Mouse (Mus musculus) forebrain, embryonic 10.5 days (tissue): Measurements from ENCODE around the gene Draxin. TPM values are rescaled to one million over a fixed set of nuclear protein-coding genes. Genes with fewer than 3 reads are reported as not detected.
"Not testable (repeated sequence)": the region's sequence is repeated elsewhere in the genome, so short reads cannot be mapped to it uniquely, and the experiment has no call there.

Experiments used
- DNase-seq: peaks from one replicate; pipeline ENCODE4 v3.0.0-alpha.2; 2017; ENCODE audit warnings: low spot score; ENCODE audit errors: extremely low spot score
- H3K27ac ChIP-seq: fragments of 300-500 bp; sonication (generic); 2 replicates; pipeline ENCODE4 v1.5.1; 2016; ENCODE audit warnings: mild to moderate bottlenecking
- H3K27me3 ChIP-seq: fragments of 300-500 bp; sonication (generic); 2 replicates; pipeline ENCODE4 v1.6.1; 2016; ENCODE audit warnings: mild to moderate bottlenecking; ENCODE audit not compliant: poor library complexity, severe bottlenecking
- H3K36me3 ChIP-seq: fragments of 300-500 bp; sonication (generic); replicated peaks from 2 replicates; pipeline ENCODE4 v1.6.1; 2016; ENCODE audit warnings: mild to moderate bottlenecking, moderate library complexity
- H3K4me1 ChIP-seq: fragments of 300-500 bp; sonication (generic); 2 replicates; pipeline ENCODE4 v1.6.1; 2016
- H3K4me3 ChIP-seq: fragments of 300-500 bp; sonication (generic); 2 replicates; pipeline ENCODE4 v1.5.1; 2016; ENCODE audit warnings: mild to moderate bottlenecking, moderate library complexity
- H3K9me3 ChIP-seq: fragments of 300-500 bp; sonication (generic); 2 replicates; pipeline ENCODE4 v1.6.1; 2016; ENCODE audit warnings: mild to moderate bottlenecking, moderate library complexity
- WGBS: fragments of 180-500 bp; shearing (Covaris S2); methylation state at CpG from one replicate; pipeline ENCODE4 v1.1.7; 2016; 5-methylcytosine and 5-hydroxymethylcytosine counted together
- polyA plus RNA-seq: library from polyadenylated mRNA; unstranded; fragments of >200 nt; fragmentation: Nextera tagmentation; extraction: Ambion mirVana; gene quantifications from 2 replicates; pipeline ENCODE4 v1.2.1, GENCODE M21; 2016

Gene Draxin
- polyA plus RNA-seq, 1 experiment from 2014 or later, result 2.2 TPM

GRCm38 (mm10) chr4:148121362-148121761, 9.1 kb downstream of the Draxin start:
- H3K27ac ChIP-seq, result no peak overlapping the region
- DNase-seq, result no peak

GRCm38 (mm10) chr4:148120555-148120954, 9.9 kb downstream of the Draxin start:
- WGBS, result 91% methylated on average over 9 of the region's 9 CpGs

More at GRCm38 (mm10) chr4:148121362-148121761, 9.1 kb downstream of the Draxin start:
- WGBS, result 93% methylated on average over 4 of the region's 4 CpGs
- Histone ChIP-seq H3K36me3 (no peaks in the 10 kb centered on the region), H3K9me3 (peaks cover 3% of the 10 kb centered on the region; the same call in 1 of the 2 replicates), H3K4me3 (no peak overlapping the region), H3K4me1 (peaks cover 22% of the 10 kb centered on the region), H3K27me3 (0 out of 2 replicates have a peak, but pooled peaks cover 5% of the 10 kb centered on the region)

GRCm38 (mm10) chr4:148119578-148119977, 10.9 kb downstream of the Draxin start:
- H3K27ac ChIP-seq, H3K4me3 ChIP-seq, H3K9me3 ChIP-seq, DNase-seq, H3K36me3 ChIP-seq: not testable (repeated sequence)
- Histone ChIP-seq H3K27me3 (peaks cover 14% of the 10 kb centered on the region), H3K4me1 (peaks cover 33% of the 10 kb centered on the region)
- 87% methylated on average over 9 of the region's 9 CpGs for WGBS

More at GRCm38 (mm10) chr4:148120555-148120954, 9.9 kb downstream of the Draxin start:
- no peak overlapping the region for H3K27ac ChIP-seq
- H3K4me3 ChIP-seq, result no peak overlapping the region
- no peak for DNase-seq
- peaks cover 10% of the 10 kb centered on the region for H3K27me3 ChIP-seq
- H3K9me3 ChIP-seq, result peaks cover 3% of the 10 kb centered on the region; the same call in 1 of the 2 replicates
- peaks cover 24% of the 10 kb centered on the region for H3K4me1 ChIP-seq
- no peaks in the 10 kb centered on the region for H3K36me3 ChIP-seq

GRCm38 (mm10) chr4:148117392-148117791, 13.1 kb downstream of the Draxin start:
- H3K4me3 ChIP-seq, result no peak overlapping the region
- peaks cover 23% of the 10 kb centered on the region for H3K4me1 ChIP-seq
- H3K36me3 ChIP-seq, result no peaks in the 10 kb centered on the region
- no peak overlapping the region for H3K27ac ChIP-seq
- peaks cover 25% of the 10 kb centered on the region for H3K27me3 ChIP-seq
- H3K9me3 ChIP-seq, result peaks cover 3% of the 10 kb centered on the region; the same call in 1 of the 2 replicates
- DNase-seq, result no peak
- 69% methylated on average over 4 of the region's 4 CpGs for WGBS

GRCm38 (mm10) chr4:148116657-148117056, 13.8 kb downstream of the Draxin start:
- DNase-seq, result no peak
- H3K27ac ChIP-seq, result no peak overlapping the region
- H3K27me3 ChIP-seq, result peaks cover 25% of the 10 kb centered on the region
- WGBS, result 81% methylated on average over 4 of the region's 4 CpGs
- H3K4me1 ChIP-seq, result peaks cover 16% of the 10 kb centered on the region
- no peaks in the 10 kb centered on the region for H3K36me3 ChIP-seq
- H3K4me3 ChIP-seq, result no peak overlapping the region
- peaks cover 3% of the 10 kb centered on the region; the same call in 1 of the 2 replicates for H3K9me3 ChIP-seq

GRCm38 (mm10) chr4:148115467-148115866, 15.0 kb downstream of the Draxin start:
- peaks cover 25% of the 10 kb centered on the region for H3K27me3 ChIP-seq
- peak overlapping the region; percentile 16 for H3K4me3 ChIP-seq
- 5% methylated on average over 15 of the region's 15 CpGs for WGBS
- H3K27ac ChIP-seq, result peak overlapping the region; percentile 69
- no peaks in the 10 kb centered on the region for H3K36me3 ChIP-seq
- peaks cover 3% of the 10 kb centered on the region; the same call in 1 of the 2 replicates for H3K9me3 ChIP-seq
- H3K4me1 ChIP-seq, result peaks cover 15% of the 10 kb centered on the region
- peak; percentile 41 for DNase-seq

GRCm38 (mm10) chr4:148114758-148115391, 15.6 kb downstream of the Draxin start:
- Histone ChIP-seq H3K9me3 (peaks cover 3% of the 10 kb centered on the region; the same call in 1 of the 2 replicates), H3K36me3 (no peaks in the 10 kb centered on the region), H3K27me3 (peaks cover 25% of the 10 kb centered on the region), H3K4me3 (peak overlapping the region; percentile 16), H3K27ac (peak overlapping the region; percentile 69), H3K4me1 (peaks cover 15% of the 10 kb centered on the region)
- 5% methylated on average over 15 of the region's 15 CpGs for WGBS
- peak; percentile 90 for DNase-seq

- Histone ChIP-seq H3K4me1 (peaks cover 19% of the 10 kb centered on the region), H3K9me3 (peaks cover 3% of the 10 kb centered on the region; the same call in 1 of the 2 replicates), H3K36me3 (0 out of 2 replicates have a peak, but pooled peaks cover 3% of the 10 kb centered on the region), H3K27me3 (peaks cover 25% of the 10 kb centered on the region), H3K4me3 (no peak overlapping the region), H3K27ac (no peak overlapping the region)
- no peak for DNase-seq
- WGBS, result 86% methylated on average over 12 of the region's 12 CpGs
Measured at GRCm38 (mm10) chr4:148112519-148112918, 18.0 kb downstream of the Draxin start.

GRCm38 (mm10) chr4:148109215-148109614, 21.3 kb downstream of the Draxin start:
- no peak for DNase-seq
- no peaks in the 10 kb centered on the region for H3K9me3 ChIP-seq
- peaks cover 4% of the 10 kb centered on the region; the same call in 1 of the 2 replicates for H3K4me1 ChIP-seq
- H3K36me3 ChIP-seq, result 0 out of 2 replicates have a peak, but pooled peaks cover 3% of the 10 kb centered on the region
- 88% methylated on average over 5 of the region's 5 CpGs for whole genome bisulfite sequencing
- peaks cover 11% of the 10 kb centered on the region for H3K27me3 ChIP-seq
- no peak overlapping the region for H3K27ac ChIP-seq
- no peak overlapping the region for H3K4me3 ChIP-seq

- Histone ChIP-seq H3K4me1 (peaks cover 4% of the 10 kb centered on the region; the same call in 1 of the 2 replicates), H3K9me3 (no peaks in the 10 kb centered on the region), H3K27me3 (peaks cover 5% of the 10 kb centered on the region), H3K27ac (no peak overlapping the region), H3K4me3 (no peak overlapping the region), H3K36me3 (0 out of 2 replicates have a peak, but pooled peaks cover 3% of the 10 kb centered on the region)
- DNase-seq, result no peak
- 82% methylated on average over 7 of the region's 7 CpGs for WGBS
Measured at GRCm38 (mm10) chr4:148108565-148109100, 21.9 kb downstream of the Draxin start.

GRCm38 (mm10) chr4:148107621-148108291, 22.7 kb downstream of the Draxin start:
- Histone ChIP-seq H3K4me3 (no peak overlapping the region), H3K27ac (no peak overlapping the region), H3K36me3 (0 out of 2 replicates have a peak, but pooled peaks cover 3% of the 10 kb centered on the region), H3K27me3 (no peaks in the 10 kb centered on the region; the same call in 1 of the 2 replicates), H3K4me1 (peaks cover 4% of the 10 kb centered on the region; the same call in 1 of the 2 replicates), H3K9me3 (no peaks in the 10 kb centered on the region)
- DNase-seq, result no peak
- 82% methylated on average over 22 of the region's 22 CpGs for WGBS

- Histone ChIP-seq H3K9me3 (no peaks in the 10 kb centered on the region), H3K4me3 (no peak overlapping the region), H3K27ac (no peak overlapping the region), H3K27me3 (peaks cover 19% of the 10 kb centered on the region), H3K4me1 (peaks cover 25% of the 10 kb centered on the region), H3K36me3 (peaks cover 3% of the 10 kb centered on the region; the same call in 1 of the 2 replicates)
- WGBS, result 75% methylated on average over 3 of the region's 3 CpGs
- no peak for DNase-seq
Measured at GRCm38 (mm10) chr4:148104146-148104545, 26.4 kb downstream of the Draxin start.
